Mouse (Mus musculus): ENCODE measurements around the gene Bag2. TPM values are rescaled to one million over a fixed set of nuclear protein-coding genes. Genes with fewer than 3 reads are reported as not detected.

The Bag2 gene
- polyA plus RNA-seq, 1 experiment from 2014 or later: 99.9 TPM

Other genes with a start within 250 kb of the Bag2 start
- 25.5 and 27.8 TPM in 2 replicates for gene Prim2, start 88.0 kb downstream of the Bag2 start, polyA plus RNA-seq (2014; fragmentation: Nextera tagmentation; extraction: Ambion mirVana)
- gene Rab23, start 37.9 kb downstream of the Bag2 start, polyA plus RNA-seq (2014; fragmentation: Nextera tagmentation; extraction: Ambion mirVana): 14.2 and 14.4 TPM in 2 replicates
- gene Zfp451, start 56.8 kb upstream of the Bag2 start, polyA plus RNA-seq (2014; fragmentation: Nextera tagmentation; extraction: Ambion mirVana): 20.5 and 26.9 TPM in 2 replicates
- 4.3 and 4.5 TPM in 2 replicates for gene Bend6, start 150.0 kb upstream of the Bag2 start, polyA plus RNA-seq (2014; fragmentation: Nextera tagmentation; extraction: Ambion mirVana)
- gene Dst, start 150.4 kb upstream of the Bag2 start, polyA plus RNA-seq (2014; fragmentation: Nextera tagmentation; extraction: Ambion mirVana): 24.5 and 26.9 TPM in 2 replicates

Measured in heart, embryonic 11.5 days (tissue).